Mouse (Mus musculus): ENCODE results near the gene Smc3. TPM values are rescaled to one million over a fixed set of nuclear protein-coding genes. Genes with fewer than 3 reads are reported as not detected.
A peak's percentile ranks its signal among the peaks of the same experiment; 100 is the strongest.
"Not testable (repeated sequence)": the region's sequence is repeated elsewhere in the genome, so short reads cannot be mapped to it uniquely, and the experiment has no call there.

Gene Smc3
- polyA plus RNA-seq, 1 experiment from 2014 or later = 76.0 TPM

- Histone ChIP-seq H3K4me1 (replicated peaks) (peaks cover 10% of the 10 kb centered on the region; the same call in 1 of the 2 replicates), H3K27ac (no peak overlapping the region), H3K27me3 (no peaks in the 10 kb centered on the region), H3K9me3 (0 out of 2 replicates have a peak, but pooled peaks cover under 1% of the 10 kb centered on the region), H3K4me2 (replicated peaks) (no peak overlapping the region), H3K36me3 (no peaks in the 10 kb centered on the region), H3K9ac (replicated peaks) (no peak overlapping the region), H3K4me3 (replicated peaks) (no peak overlapping the region)
- ATAC-seq = peak; percentile 76
- 14% methylated on average over 8 of the region's 8 CpGs for WGBS
Observed at GRCm38 (mm10) chr19:53578597-53579252, 21.5 kb upstream of the Smc3 start.

- WGBS = 91% methylated on average over 8 of the region's 8 CpGs
- H3K4me3 ChIP-seq (replicated peaks); H3K4me1 ChIP-seq (replicated peaks); H3K27ac ChIP-seq; H3K27me3 ChIP-seq; H3K9ac ChIP-seq (replicated peaks); H3K4me2 ChIP-seq (replicated peaks); ATAC-seq; H3K36me3 ChIP-seq: not testable (repeated sequence)
- peaks cover 16% of the 10 kb centered on the region for H3K9me3 ChIP-seq
Observed at GRCm38 (mm10) chr19:53580271-53580670, 19.9 kb upstream of the Smc3 start.

GRCm38 (mm10) chr19:53587686-53588085, 12.5 kb upstream of the Smc3 start:
- H3K4me1 ChIP-seq (replicated peaks); H3K4me3 ChIP-seq (replicated peaks); H3K36me3 ChIP-seq; H3K27ac ChIP-seq; H3K27me3 ChIP-seq; H3K9ac ChIP-seq (replicated peaks); H3K4me2 ChIP-seq (replicated peaks); ATAC-seq: not testable (repeated sequence)
- WGBS = 92% methylated on average over 3 of the region's 3 CpGs
- peaks cover 27% of the 10 kb centered on the region for H3K9me3 ChIP-seq

- not testable (repeated sequence) for H3K4me3 ChIP-seq (replicated peaks); H3K4me1 ChIP-seq (replicated peaks); H3K36me3 ChIP-seq; ATAC-seq; H3K27me3 ChIP-seq; H3K27ac ChIP-seq; H3K4me2 ChIP-seq (replicated peaks); H3K9ac ChIP-seq (replicated peaks)
- H3K9me3 ChIP-seq = peaks cover 24% of the 10 kb centered on the region
- 95% methylated on average over 7 of the region's 7 CpGs for WGBS
Observed at GRCm38 (mm10) chr19:53588968-53589367, 11.2 kb upstream of the Smc3 start, which contains the start of gene Nutf2-ps1. TSS of gene Nutf2-ps1 (minus strand) at chr19:53589068.

- H3K9ac ChIP-seq (replicated peaks) = no peak overlapping the region
- H3K4me3 ChIP-seq (replicated peaks) = no peak overlapping the region
- no peak for ATAC-seq
- no peaks in the 10 kb centered on the region for H3K9me3 ChIP-seq
- H3K4me2 ChIP-seq (replicated peaks) = no peak overlapping the region
- H3K36me3 ChIP-seq = no peaks in the 10 kb centered on the region
- H3K27me3 ChIP-seq = no peaks in the 10 kb centered on the region
- H3K27ac ChIP-seq = no peak overlapping the region
- H3K4me1 ChIP-seq (replicated peaks) = peaks cover 8% of the 10 kb centered on the region
- WGBS = 51% methylated on average over 7 of the region's 7 CpGs
Observed at GRCm38 (mm10) chr19:53596723-53597474, 3.3 kb upstream of the Smc3 start.

GRCm38 (mm10) chr19:53600549-53601362, 558 bp downstream of the Smc3 start:
- peak overlapping the region; percentile 85 for H3K9ac ChIP-seq (replicated peaks)
- peaks cover 23% of the 10 kb centered on the region for H3K4me1 ChIP-seq (replicated peaks)
- peak overlapping the region; percentile 91 for H3K4me2 ChIP-seq (replicated peaks)

GRCm38 (mm10) chr19:53601363-53601655, 1.1 kb downstream of the Smc3 start:
- Histone ChIP-seq H3K4me3 (replicated peaks) (peak overlapping the region; percentile 95), H3K4me2 (replicated peaks) (peak overlapping the region; percentile 91), H3K9me3 (no peaks in the 10 kb centered on the region), H3K27me3 (no peaks in the 10 kb centered on the region), H3K9ac (replicated peaks) (peak overlapping the region; percentile 85), H3K36me3 (peaks cover 9% of the 10 kb centered on the region), H3K27ac (peak overlapping the region; percentile 98), H3K4me1 (replicated peaks) (peaks cover 23% of the 10 kb centered on the region)
- no peak for ATAC-seq
- 11% methylated on average over 11 of the region's 11 CpGs for WGBS

More at GRCm38 (mm10) chr19:53600549-53601362, 558 bp downstream of the Smc3 start:
- WGBS = under 1% methylated on average over 77 of the region's 82 CpGs
- H3K4me3 ChIP-seq (replicated peaks) = peak overlapping the region; percentile 95
- no peaks in the 10 kb centered on the region for H3K27me3 ChIP-seq
- peak; percentile 81 for ATAC-seq
- H3K9me3 ChIP-seq = no peaks in the 10 kb centered on the region
- H3K36me3 ChIP-seq = peaks cover 5% of the 10 kb centered on the region
- peak overlapping the region; percentile 98 for H3K27ac ChIP-seq

GRCm38 (mm10) chr19:53608921-53609320, 8.7 kb downstream of the Smc3 start:
- Histone ChIP-seq H3K27me3 (no peaks in the 10 kb centered on the region), H3K36me3 (peaks cover 30% of the 10 kb centered on the region), H3K9me3 (no peaks in the 10 kb centered on the region), H3K4me3 (replicated peaks) (no peak overlapping the region), H3K9ac (replicated peaks) (no peak overlapping the region), H3K4me1 (replicated peaks) (peaks cover 8% of the 10 kb centered on the region), H3K27ac (no peak overlapping the region), H3K4me2 (replicated peaks) (no peak overlapping the region)
- 48% methylated on average over 6 of the region's 6 CpGs for whole genome bisulfite sequencing
- ATAC-seq = peak; percentile 55; the same call in 1 of the 2 replicates

GRCm38 (mm10) chr19:53621681-53622080, 21.5 kb downstream of the Smc3 start:
- Histone ChIP-seq H3K9ac (replicated peaks) (no peak overlapping the region), H3K4me3 (replicated peaks) (no peak overlapping the region), H3K9me3 (no peaks in the 10 kb centered on the region), H3K27ac (no peak overlapping the region), H3K4me2 (replicated peaks) (no peak overlapping the region), H3K36me3 (peaks cover 74% of the 10 kb centered on the region), H3K27me3 (no peaks in the 10 kb centered on the region), H3K4me1 (replicated peaks) (no peaks in the 10 kb centered on the region)
- ATAC-seq = no peak
- WGBS = 94% methylated on average over 13 of the region's 13 CpGs

- no peak for ATAC-seq
- Histone ChIP-seq H3K36me3 (peaks cover 72% of the 10 kb centered on the region), H3K27me3 (no peaks in the 10 kb centered on the region), H3K4me1 (replicated peaks) (no peaks in the 10 kb centered on the region), H3K27ac (no peak overlapping the region), H3K4me3 (replicated peaks) (no peak overlapping the region), H3K9ac (replicated peaks) (no peak overlapping the region), H3K4me2 (replicated peaks) (no peak overlapping the region), H3K9me3 (no peaks in the 10 kb centered on the region)
- WGBS = 92% methylated on average over 2 of the region's 2 CpGs
Observed at GRCm38 (mm10) chr19:53638041-53638440, 37.8 kb downstream of the Smc3 start.

GRCm38 (mm10) chr19:53638727-53639126, 38.5 kb downstream of the Smc3 start:
- no peak overlapping the region for H3K4me3 ChIP-seq (replicated peaks)
- H3K36me3 ChIP-seq = peaks cover 72% of the 10 kb centered on the region
- no peaks in the 10 kb centered on the region for H3K9me3 ChIP-seq
- no peak overlapping the region for H3K9ac ChIP-seq (replicated peaks)
- no peak for ATAC-seq
- no peaks in the 10 kb centered on the region for H3K4me1 ChIP-seq (replicated peaks)
- WGBS = 94% methylated on average over 8 of the region's 8 CpGs
- H3K27me3 ChIP-seq = no peaks in the 10 kb centered on the region
- no peak overlapping the region for H3K4me2 ChIP-seq (replicated peaks)
- no peak overlapping the region for H3K27ac ChIP-seq
